Mouse (Mus musculus) limb, embryonic 15.5 days (tissue): ENCODE data around the gene Sv2b. TPM values are rescaled to one million over a fixed set of nuclear protein-coding genes. Genes with fewer than 3 reads are reported as not detected.
A peak's percentile ranks its signal among the peaks of the same experiment; 100 is the strongest.
"Not testable (repeated sequence)": the region's sequence is repeated elsewhere in the genome, so short reads cannot be mapped to it uniquely, and the experiment has no call there.

ENCODE experiments used
- ATAC-seq: fragments of 200-750 bp; cut with Nextera tagmentation; 2 replicates; pipeline ENCODE4 v1.8.0; 2017; ENCODE audit warnings: low read depth, moderate TSS enrichment; ENCODE audit not compliant: insufficient number of reproducible peaks, low FRiP score, low TSS enrichment
- H3K27ac ChIP-seq: fragments of 300-500 bp; sonication (generic); 2 replicates; pipeline ENCODE4 v1.5.1; 2015; ENCODE audit warnings: moderate library complexity, mild to moderate bottlenecking, inconsistent platforms
- H3K27me3 ChIP-seq: fragments of 300-500 bp; sonication (generic); 2 replicates; pipeline ENCODE4 v1.6.1; 2015; ENCODE audit warnings: inconsistent platforms
- H3K36me3 ChIP-seq: fragments of 300-500 bp; sonication (generic); 2 replicates; pipeline ENCODE4 v1.6.1; 2015; ENCODE audit warnings: inconsistent platforms
- H3K4me1 ChIP-seq: fragments of 300-500 bp; sonication (generic); 2 replicates; pipeline ENCODE4 v1.6.1; 2015; ENCODE audit warnings: inconsistent platforms
- H3K4me2 ChIP-seq: fragments of 300-500 bp; sonication (generic); 2 replicates; pipeline ENCODE4 v1.6.1; 2015; ENCODE audit warnings: mild to moderate bottlenecking, inconsistent platforms
- H3K4me3 ChIP-seq: fragments of 300-500 bp; sonication (generic); 2 replicates; pipeline ENCODE4 v1.5.1; 2015; ENCODE audit warnings: mild to moderate bottlenecking, inconsistent platforms
- H3K9ac ChIP-seq: fragments of 300-500 bp; sonication (generic); 2 replicates; pipeline ENCODE4 v1.6.1; 2015; ENCODE audit warnings: inconsistent platforms
- H3K9me3 ChIP-seq: fragments of 300-500 bp; sonication (generic); 2 replicates; pipeline ENCODE4 v1.6.1; 2016; ENCODE audit warnings: inconsistent platforms
- WGBS: fragments of 180-500 bp; shearing (Covaris S2); methylation state at CpG from one replicate; pipeline ENCODE4 v1.1.7; 2015; 5-methylcytosine and 5-hydroxymethylcytosine counted together
- polyA plus RNA-seq: library from polyadenylated mRNA; unstranded; fragments of >200 nt; fragmentation: Nextera tagmentation; extraction: Ambion mirVana; gene quantifications from 2 replicates; pipeline ENCODE4 v1.2.1, GENCODE M21; 2015

Sv2b gene
- 2.2 and 2.6 TPM in 2 replicates for polyA plus RNA-seq

- Histone ChIP-seq H3K9ac (peak within 1 kb of the TSS; percentile 14; the same call in 1 of the 2 replicates), H3K36me3 (no peaks in the 10 kb centered on the region), H3K27me3 (peaks cover 37% of the 10 kb centered on the region), H3K9me3 (no peaks in the 10 kb centered on the region), H3K4me2 (peak within 1 kb of the TSS; percentile 94), H3K27ac (no peak within 1 kb of the TSS), H3K4me3 (peak within 1 kb of the TSS; percentile 45), H3K4me1 (peaks cover 19% of the 10 kb centered on the region)
- WGBS = under 1% methylated on average over 46 of the region's 46 CpGs
- no peak for ATAC-seq
Observed at GRCm38 (mm10) chr7:75308457-75309312, at the start of gene Sv2b. TSS of gene Sv2b (minus strand) at chr7:75309262.

- Histone ChIP-seq H3K4me3 (no peak overlapping the region), H3K9ac (no peak overlapping the region), H3K27me3 (no peaks in the 10 kb centered on the region), H3K27ac (no peak overlapping the region), H3K4me2 (no peak overlapping the region), H3K4me1 (0 out of 2 replicates have a peak, but pooled peaks cover 2% of the 10 kb centered on the region), H3K9me3 (no peaks in the 10 kb centered on the region), H3K36me3 (no peaks in the 10 kb centered on the region)
- no peak for ATAC-seq
- 30% methylated on average over 4 of the region's 4 CpGs for WGBS
Observed at GRCm38 (mm10) chr7:75358284-75358851, 49.3 kb upstream of the Sv2b start.

GRCm38 (mm10) chr7:75355521-75355920 is 46.5 kb upstream of the Sv2b start:
- H3K4me3 ChIP-seq = no peak overlapping the region
- no peak for ATAC-seq
- no peaks in the 10 kb centered on the region for H3K27me3 ChIP-seq
- no peak overlapping the region for H3K4me2 ChIP-seq
- H3K27ac ChIP-seq = no peak overlapping the region
- no peaks in the 10 kb centered on the region for H3K36me3 ChIP-seq
- WGBS = 67% methylated on average over 2 of the region's 2 CpGs
- 0 out of 2 replicates have a peak, but pooled peaks cover 2% of the 10 kb centered on the region for H3K4me1 ChIP-seq
- no peak overlapping the region for H3K9ac ChIP-seq
- H3K9me3 ChIP-seq = no peaks in the 10 kb centered on the region

- no peaks in the 10 kb centered on the region for H3K9me3 ChIP-seq
Observed at GRCm38 (mm10) chr7:75352777-75353374, 43.8 kb upstream of the Sv2b start.

GRCm38 (mm10) chr7:75350172-75350571 is 41.1 kb upstream of the Sv2b start:
- no peaks in the 10 kb centered on the region for H3K4me1 ChIP-seq
- ATAC-seq = no peak

More at GRCm38 (mm10) chr7:75352777-75353374, 43.8 kb upstream of the Sv2b start:
- Histone ChIP-seq H3K4me1 (no peaks in the 10 kb centered on the region), H3K27ac (no peak overlapping the region), H3K27me3 (no peaks in the 10 kb centered on the region), H3K9ac (no peak overlapping the region), H3K36me3 (no peaks in the 10 kb centered on the region), H3K4me2 (no peak overlapping the region), H3K4me3 (no peak overlapping the region)
- 43% methylated on average over 1 of the region's 1 CpGs for WGBS
- ATAC-seq = no peak

GRCm38 (mm10) chr7:75332311-75332710 is 23.2 kb upstream of the Sv2b start:
- ATAC-seq = no peak
- Histone ChIP-seq H3K4me2 (no peak overlapping the region), H3K27me3 (no peaks in the 10 kb centered on the region), H3K36me3 (no peaks in the 10 kb centered on the region), H3K4me3 (no peak overlapping the region), H3K9ac (no peak overlapping the region), H3K27ac (no peak overlapping the region), H3K4me1 (0 out of 2 replicates have a peak, but pooled peaks cover 3% of the 10 kb centered on the region), H3K9me3 (no peaks in the 10 kb centered on the region)
- WGBS = 23% methylated on average over 3 of the region's 3 CpGs

More at GRCm38 (mm10) chr7:75350172-75350571, 41.1 kb upstream of the Sv2b start:
- Histone ChIP-seq H3K9ac (no peak overlapping the region), H3K36me3 (no peaks in the 10 kb centered on the region), H3K4me2 (no peak overlapping the region), H3K4me3 (no peak overlapping the region), H3K27me3 (no peaks in the 10 kb centered on the region), H3K27ac (no peak overlapping the region), H3K9me3 (no peaks in the 10 kb centered on the region)
- WGBS = 78% methylated on average over 2 of the region's 2 CpGs

- WGBS = 60% methylated on average over 3 of the region's 3 CpGs
- H3K27me3 ChIP-seq = no peaks in the 10 kb centered on the region
- H3K4me1 ChIP-seq = 0 out of 2 replicates have a peak, but pooled peaks cover 3% of the 10 kb centered on the region
- H3K9me3 ChIP-seq = no peaks in the 10 kb centered on the region
- no peak overlapping the region for H3K27ac ChIP-seq
- no peak overlapping the region for H3K4me3 ChIP-seq
- ATAC-seq = no peak
- no peaks in the 10 kb centered on the region for H3K36me3 ChIP-seq
- no peak overlapping the region for H3K4me2 ChIP-seq
- H3K9ac ChIP-seq = no peak overlapping the region
Observed at GRCm38 (mm10) chr7:75329740-75330142, 20.7 kb upstream of the Sv2b start.

GRCm38 (mm10) chr7:75328721-75329362 is 19.8 kb upstream of the Sv2b start:
- no peak overlapping the region for H3K4me3 ChIP-seq
- no peak overlapping the region for H3K4me2 ChIP-seq
- no peaks in the 10 kb centered on the region for H3K36me3 ChIP-seq
- H3K27ac ChIP-seq = no peak overlapping the region
- no peak overlapping the region for H3K9ac ChIP-seq
- 0 out of 2 replicates have a peak, but pooled peaks cover 3% of the 10 kb centered on the region for H3K4me1 ChIP-seq
- ATAC-seq = no peak
- WGBS = 48% methylated on average over 3 of the region's 3 CpGs
- H3K9me3 ChIP-seq = no peaks in the 10 kb centered on the region
- H3K27me3 ChIP-seq = no peaks in the 10 kb centered on the region

- H3K4me2 ChIP-seq = no peak overlapping the region
- H3K4me1 ChIP-seq = 0 out of 2 replicates have a peak, but pooled peaks cover 3% of the 10 kb centered on the region
- no peak overlapping the region for H3K27ac ChIP-seq
- H3K9ac ChIP-seq = no peak overlapping the region
- WGBS = 81% methylated on average over 1 of the region's 1 CpGs
- ATAC-seq = no peak
- H3K36me3 ChIP-seq = no peaks in the 10 kb centered on the region
- no peak overlapping the region for H3K4me3 ChIP-seq
- H3K9me3 ChIP-seq = no peaks in the 10 kb centered on the region
- no peaks in the 10 kb centered on the region for H3K27me3 ChIP-seq
Observed at GRCm38 (mm10) chr7:75325273-75325672, 16.2 kb upstream of the Sv2b start.

- H3K27me3 ChIP-seq, H3K9me3 ChIP-seq, H3K4me1 ChIP-seq, ATAC-seq, H3K4me3 ChIP-seq, H3K4me2 ChIP-seq, H3K9ac ChIP-seq, H3K27ac ChIP-seq, H3K36me3 ChIP-seq: not testable (repeated sequence)
- 94% methylated on average over 3 of the region's 3 CpGs for WGBS
Observed at GRCm38 (mm10) chr7:75322742-75323141, 13.7 kb upstream of the Sv2b start.

GRCm38 (mm10) chr7:75320009-75320408 is 10.9 kb upstream of the Sv2b start:
- no peaks in the 10 kb centered on the region for H3K9me3 ChIP-seq
- H3K4me2 ChIP-seq = no peak overlapping the region
- ATAC-seq = no peak
- H3K27me3 ChIP-seq = no peaks in the 10 kb centered on the region
- H3K27ac ChIP-seq = no peak overlapping the region
- no peak overlapping the region for H3K4me3 ChIP-seq
- H3K36me3 ChIP-seq = no peaks in the 10 kb centered on the region
- no peak overlapping the region for H3K9ac ChIP-seq
- no peaks in the 10 kb centered on the region for H3K4me1 ChIP-seq
